Mouse (Mus musculus): Measurements from ENCODE around the gene Ms4a6d. TPM values are rescaled to one million over a fixed set of nuclear protein-coding genes. Genes with fewer than 3 reads are reported as not detected.
"Not testable (repeated sequence)": the region's sequence is repeated elsewhere in the genome, so short reads cannot be mapped to it uniquely, and the experiment has no call there.

Ms4a6d gene
- polyA plus RNA-seq, 1 experiment from 2014 or later: 4.1 TPM

DNA sequence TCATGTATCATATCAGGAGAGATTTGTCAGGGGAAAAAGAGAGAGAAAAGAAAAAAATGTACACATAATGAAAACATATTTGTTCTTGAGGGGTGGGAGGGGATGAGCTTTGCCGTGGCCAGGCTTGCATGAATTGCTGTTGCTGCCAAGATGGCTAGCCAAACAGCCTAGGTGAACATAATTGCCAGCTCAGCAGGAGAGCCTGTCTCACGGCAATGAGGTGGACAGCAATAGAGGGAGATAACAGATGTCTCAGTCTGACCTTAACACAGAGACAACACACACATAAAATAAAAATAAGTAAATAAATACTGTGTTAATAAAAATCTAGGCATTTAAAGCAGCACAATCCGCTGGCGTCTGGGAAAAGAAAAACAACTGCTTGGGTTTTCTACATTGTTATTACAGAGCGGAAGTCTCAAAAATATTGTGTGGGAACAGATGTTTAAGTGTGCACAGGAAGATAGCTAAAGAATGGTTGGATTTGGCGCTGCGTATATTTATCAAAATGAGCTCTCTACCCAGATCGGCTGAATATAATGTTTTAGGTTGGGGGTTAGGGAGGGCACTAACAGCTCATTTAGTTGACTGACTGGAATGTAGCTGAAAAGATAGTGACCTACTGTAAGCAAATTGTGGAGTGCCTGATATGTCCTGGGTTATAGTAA is 9.3 kb upstream of the Ms4a6d start:
- no peaks in the 10 kb centered on the region for H3K4me1 ChIP-seq
- no peak overlapping the region for H3K27ac ChIP-seq (replicated peaks)
- WGBS: 82% methylated on average over 8 of the region's 8 CpGs
- no peak overlapping the region for H3K4me3 ChIP-seq
- no peak for ATAC-seq (ENCODE audit: low FRiP score, low read depth)
- H3K4me2 ChIP-seq (replicated peaks): no peak overlapping the region
- H3K9ac ChIP-seq (replicated peaks): no peak overlapping the region
- no peaks in the 10 kb centered on the region for H3K9me3 ChIP-seq
- no peaks in the 10 kb centered on the region for H3K36me3 ChIP-seq
- no peaks in the 10 kb centered on the region for H3K27me3 ChIP-seq

GRCm38 (mm10) chr19:11613084-11613483 is 8.4 kb upstream of the Ms4a6d start:
- Histone ChIP-seq H3K4me2 (replicated peaks) (no peak overlapping the region), H3K36me3 (no peaks in the 10 kb centered on the region), H3K4me1 (no peaks in the 10 kb centered on the region), H3K27me3 (no peaks in the 10 kb centered on the region), H3K9me3 (no peaks in the 10 kb centered on the region), H3K4me3 (no peak overlapping the region), H3K9ac (replicated peaks) (no peak overlapping the region), H3K27ac (replicated peaks) (no peak overlapping the region)
- WGBS: 100% methylated on average over 1 of the region's 1 CpGs
- ATAC-seq (ENCODE audit: low FRiP score, low read depth): no peak

GRCm38 (mm10) chr19:11612293-11612692 is 7.6 kb upstream of the Ms4a6d start:
- Histone ChIP-seq H3K4me3 (no peak overlapping the region), H3K9ac (replicated peaks) (no peak overlapping the region), H3K27me3 (no peaks in the 10 kb centered on the region), H3K4me2 (replicated peaks) (no peak overlapping the region), H3K4me1 (no peaks in the 10 kb centered on the region), H3K36me3 (no peaks in the 10 kb centered on the region), H3K27ac (replicated peaks) (no peak overlapping the region), H3K9me3 (no peaks in the 10 kb centered on the region)
- no peak for ATAC-seq (ENCODE audit: low FRiP score, low read depth)
- 40% methylated on average over 2 of the region's 2 CpGs for WGBS

- Histone ChIP-seq H3K4me1 (no peaks in the 10 kb centered on the region), H3K4me2 (replicated peaks) (no peak overlapping the region), H3K36me3 (no peaks in the 10 kb centered on the region), H3K27ac (replicated peaks) (no peak overlapping the region), H3K27me3 (no peaks in the 10 kb centered on the region), H3K4me3 (no peak overlapping the region), H3K9me3 (no peaks in the 10 kb centered on the region), H3K9ac (replicated peaks) (no peak overlapping the region)
- ATAC-seq (ENCODE audit: low FRiP score, low read depth): peak; percentile 75; the same call in 1 of the 2 replicates
- 32% methylated on average over 6 of the region's 6 CpGs for WGBS
Measured at GRCm38 (mm10) chr19:11611541-11611945, 6.9 kb upstream of the Ms4a6d start.

- H3K4me1 ChIP-seq: no peaks in the 10 kb centered on the region
- no peak overlapping the region for H3K4me2 ChIP-seq (replicated peaks)
- no peaks in the 10 kb centered on the region for H3K9me3 ChIP-seq
- H3K27ac ChIP-seq (replicated peaks): no peak overlapping the region
- no peaks in the 10 kb centered on the region for H3K27me3 ChIP-seq
- no peak overlapping the region for H3K4me3 ChIP-seq
- 24% methylated on average over 1 of the region's 1 CpGs for WGBS
- H3K36me3 ChIP-seq: no peaks in the 10 kb centered on the region
- H3K9ac ChIP-seq (replicated peaks): no peak overlapping the region
- peak; percentile 64; the same call in 1 of the 2 replicates for ATAC-seq (ENCODE audit: low FRiP score, low read depth)
Measured at GRCm38 (mm10) chr19:11608172-11608571, 3.5 kb upstream of the Ms4a6d start.

DNA sequence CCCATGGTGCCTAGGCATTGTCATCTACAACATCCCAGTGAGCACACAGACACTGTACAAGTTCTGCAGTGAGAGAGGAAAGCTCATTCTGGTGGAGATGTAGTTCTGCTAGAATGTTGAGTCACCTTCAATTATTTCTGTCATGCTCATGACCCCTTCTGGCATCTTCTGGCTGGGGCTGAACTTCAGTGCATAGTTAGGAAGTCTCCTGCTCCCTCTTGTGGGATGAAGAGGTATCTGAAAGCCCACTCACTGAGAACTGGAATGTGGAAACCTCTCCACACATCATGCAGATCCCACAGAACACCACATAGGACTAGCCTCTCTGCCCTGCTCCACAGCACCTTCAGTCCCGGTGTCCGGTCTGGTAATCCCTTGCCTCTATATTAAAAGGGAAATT is 2.6 kb downstream of the Ms4a6d start:
- Histone ChIP-seq H3K9me3 (no peaks in the 10 kb centered on the region), H3K4me3 (no peak overlapping the region), H3K4me1 (no peaks in the 10 kb centered on the region), H3K27ac (replicated peaks) (no peak overlapping the region), H3K36me3 (no peaks in the 10 kb centered on the region), H3K4me2 (replicated peaks) (no peak overlapping the region), H3K27me3 (no peaks in the 10 kb centered on the region), H3K9ac (replicated peaks) (no peak overlapping the region)
- ATAC-seq (ENCODE audit: low FRiP score, low read depth): no peak
- WGBS: 93% methylated on average over 2 of the region's 2 CpGs

- H3K27ac ChIP-seq (replicated peaks): no peak overlapping the region
- WGBS: 92% methylated on average over 3 of the region's 3 CpGs
Measured at GRCm38 (mm10) chr19:11601349-11601748, 3.3 kb downstream of the Ms4a6d start.

GRCm38 (mm10) chr19:11589891-11590449 is 14.7 kb downstream of the Ms4a6d start:
- H3K4me1 ChIP-seq: no peaks in the 10 kb centered on the region
- no peak overlapping the region for H3K9ac ChIP-seq (replicated peaks)
- no peak for ATAC-seq (ENCODE audit: low FRiP score, low read depth)
- no peak overlapping the region for H3K27ac ChIP-seq (replicated peaks)
- no peak overlapping the region for H3K4me2 ChIP-seq (replicated peaks)
- no peaks in the 10 kb centered on the region for H3K27me3 ChIP-seq
- no peaks in the 10 kb centered on the region for H3K36me3 ChIP-seq
- no peaks in the 10 kb centered on the region for H3K9me3 ChIP-seq
- WGBS: 70% methylated on average over 2 of the region's 2 CpGs
- no peak overlapping the region for H3K4me3 ChIP-seq

More at GRCm38 (mm10) chr19:11601349-11601748, 3.3 kb downstream of the Ms4a6d start:
- ATAC-seq (ENCODE audit: low FRiP score, low read depth): no peak
- Histone ChIP-seq H3K36me3 (no peaks in the 10 kb centered on the region), H3K4me2 (replicated peaks) (no peak overlapping the region), H3K4me3 (no peak overlapping the region), H3K27me3 (no peaks in the 10 kb centered on the region), H3K9me3 (no peaks in the 10 kb centered on the region), H3K4me1 (no peaks in the 10 kb centered on the region), H3K9ac (replicated peaks) (no peak overlapping the region)

- Histone ChIP-seq H3K9ac (replicated peaks) (no peak overlapping the region), H3K27me3 (no peaks in the 10 kb centered on the region), H3K27ac (replicated peaks) (no peak overlapping the region), H3K4me1 (no peaks in the 10 kb centered on the region), H3K9me3 (no peaks in the 10 kb centered on the region), H3K4me3 (no peak overlapping the region), H3K4me2 (replicated peaks) (no peak overlapping the region), H3K36me3 (no peaks in the 10 kb centered on the region)
- 69% methylated on average over 4 of the region's 4 CpGs for WGBS
- no peak for ATAC-seq (ENCODE audit: low FRiP score, low read depth)
Measured at GRCm38 (mm10) chr19:11589205-11589604, 15.4 kb downstream of the Ms4a6d start.

DNA sequence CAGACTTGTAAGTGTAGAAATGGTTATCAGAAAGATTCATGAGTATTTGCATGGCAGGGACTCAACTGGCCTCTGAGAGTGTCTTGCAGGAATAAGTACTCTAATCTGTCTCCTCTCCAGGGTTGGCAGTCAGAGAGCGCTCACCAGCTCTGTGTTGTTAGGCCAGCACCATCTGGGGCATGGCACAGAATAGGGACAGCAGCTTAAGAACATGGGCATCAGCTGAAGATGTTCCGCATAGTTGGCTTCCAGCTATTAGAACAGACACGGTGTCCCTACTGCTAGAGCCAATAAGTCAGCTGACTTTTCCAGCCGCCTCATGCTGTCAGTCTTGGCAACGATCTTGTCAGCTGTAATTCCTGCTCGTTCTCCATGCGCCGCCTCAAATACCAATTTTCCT is 29.7 kb downstream of the Ms4a6d start:
- no peaks in the 10 kb centered on the region for H3K27me3 ChIP-seq
- no peaks in the 10 kb centered on the region for H3K36me3 ChIP-seq
- H3K27ac ChIP-seq (replicated peaks): no peak overlapping the region
- H3K9me3 ChIP-seq: no peaks in the 10 kb centered on the region
- no peaks in the 10 kb centered on the region for H3K4me1 ChIP-seq
- H3K4me3 ChIP-seq: no peak overlapping the region
- ATAC-seq (ENCODE audit: low FRiP score, low read depth): no peak
- 90% methylated on average over 8 of the region's 8 CpGs for WGBS
- H3K9ac ChIP-seq (replicated peaks): no peak overlapping the region
- H3K4me2 ChIP-seq (replicated peaks): no peak overlapping the region

GRCm38 (mm10) chr19:11559560-11559959 is 45.1 kb downstream of the Ms4a6d start:
- not testable (repeated sequence) for H3K4me1 ChIP-seq; H3K9ac ChIP-seq (replicated peaks); H3K9me3 ChIP-seq; H3K27ac ChIP-seq (replicated peaks); H3K4me2 ChIP-seq (replicated peaks); H3K27me3 ChIP-seq; ATAC-seq (ENCODE audit: low FRiP score, low read depth); H3K4me3 ChIP-seq; H3K36me3 ChIP-seq

- no peaks in the 10 kb centered on the region for H3K36me3 ChIP-seq
- no peak overlapping the region for H3K4me2 ChIP-seq (replicated peaks)
- H3K27ac ChIP-seq (replicated peaks): no peak overlapping the region
- H3K27me3 ChIP-seq: no peaks in the 10 kb centered on the region
- H3K9me3 ChIP-seq: no peaks in the 10 kb centered on the region
- no peak overlapping the region for H3K4me3 ChIP-seq
- WGBS: 89% methylated on average over 5 of the region's 5 CpGs
- no peaks in the 10 kb centered on the region for H3K4me1 ChIP-seq
- no peak overlapping the region for H3K9ac ChIP-seq (replicated peaks)
- no peak for ATAC-seq (ENCODE audit: low FRiP score, low read depth)
Measured at GRCm38 (mm10) chr19:11554726-11555125, 49.9 kb downstream of the Ms4a6d start.

DNA sequence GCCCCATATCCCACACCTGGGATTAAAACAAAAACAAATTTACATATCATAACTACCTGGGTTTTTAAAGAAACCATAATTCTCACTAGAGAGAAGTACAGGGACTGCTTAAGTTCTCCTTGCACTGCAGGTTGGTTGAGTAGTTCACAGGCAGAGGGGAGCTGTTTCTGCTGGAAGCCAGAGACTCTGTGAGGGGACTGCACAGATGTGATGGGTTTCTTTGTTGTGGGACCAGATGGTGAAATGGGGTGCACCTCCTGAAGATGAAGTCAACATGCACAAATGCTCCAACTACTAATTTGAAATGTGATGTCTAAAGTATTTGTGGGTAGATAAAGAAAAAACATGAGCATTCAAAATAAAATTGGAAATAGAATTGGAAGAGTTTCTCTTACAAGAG is 56.7 kb downstream of the Ms4a6d start:
- H3K9me3 ChIP-seq: no peaks in the 10 kb centered on the region
- no peak for ATAC-seq (ENCODE audit: low FRiP score, low read depth)
- no peak overlapping the region for H3K4me3 ChIP-seq
- H3K9ac ChIP-seq (replicated peaks): no peak overlapping the region
- H3K4me2 ChIP-seq (replicated peaks): no peak overlapping the region
- H3K27me3 ChIP-seq: no peaks in the 10 kb centered on the region
- no peaks in the 10 kb centered on the region for H3K4me1 ChIP-seq
- no peak overlapping the region for H3K27ac ChIP-seq (replicated peaks)
- H3K36me3 ChIP-seq: no peaks in the 10 kb centered on the region

Measured in midbrain, embryonic 12.5 days (tissue).